Mouse (Mus musculus) CH12.LX (cell line): Measurements from ENCODE around the gene Ubxn7. TPM values are rescaled to one million over a fixed set of nuclear protein-coding genes. Genes with fewer than 3 reads are reported as not detected.

Experiments
- DNase-seq: peaks from one replicate; pipeline ENCODE4 v3.0.0-alpha.2; 2013; ENCODE audit errors: extremely low read depth
- H3K27ac ChIP-seq: 2 replicates; pipeline ENCODE4 v1.5.1; 2012; ENCODE audit warnings: low read depth, mild to moderate bottlenecking, control low read depth, moderate library complexity; ENCODE audit not compliant: insufficient read depth
- H3K27me3 ChIP-seq: replicated peaks from 2 replicates; pipeline ENCODE3; 2012; ENCODE audit warnings: inconsistent platforms
- H3K36me3 ChIP-seq, 2 experiments: replicated peaks in 1 of 2; 2 replicates each; pipeline versions ENCODE3 to v1.6.1; 2012; ENCODE audit warnings: inconsistent platforms in 1 of 2, low read length in 1 of 2, mild to moderate bottlenecking in 1 of 2, mixed read lengths in 1 of 2, moderate library complexity in 1 of 2; ENCODE audit not compliant: control insufficient read depth in 1 of 2, insufficient read depth in 1 of 2
- H3K4me1 ChIP-seq, 2 experiments: 2 replicates each; pipeline ENCODE4 v1.6.1; 2012; ENCODE audit warnings: inconsistent platforms in 1 of 2, moderate library complexity in 1 of 2; ENCODE audit not compliant: insufficient read depth in 2 of 2, control insufficient read depth in 1 of 2
- H3K4me2 ChIP-seq: 2 replicates; pipeline ENCODE4 v1.6.1; 2012; ENCODE audit warnings: low read depth, mild to moderate bottlenecking, control low read depth; ENCODE audit not compliant: poor library complexity, insufficient read depth, severe bottlenecking
- H3K4me3 ChIP-seq, 3 experiments: fragments of 150-350 bp in 1 of 3; sonication (generic) in 1 of 3; replicated peaks in 1 of 3; 2 replicates each; pipeline versions ENCODE3 to v1.5.1; 2011 to 2012; ENCODE audit warnings: low read depth in 2 of 3, low read length in 2 of 3, mild to moderate bottlenecking in 2 of 3, moderate library complexity in 2 of 3, control low read depth in 1 of 3, improper control_type of control experiment in 1 of 3, inconsistent platforms in 1 of 3, mixed read lengths in 1 of 3; ENCODE audit not compliant: poor library complexity in 1 of 3
- H3K79me2 ChIP-seq: replicated peaks from 2 replicates; pipeline ENCODE4 v1.6.1; 2012; ENCODE audit warnings: mild to moderate bottlenecking, moderate library complexity; ENCODE audit not compliant: control insufficient read depth, poor library complexity, insufficient read depth, severe bottlenecking; ENCODE audit errors: extremely low read depth
- H3K9ac ChIP-seq: 2 replicates; pipeline ENCODE4 v1.6.1; 2012; ENCODE audit warnings: low read depth, mild to moderate bottlenecking, control low read depth, moderate library complexity; ENCODE audit not compliant: insufficient read depth
- H3K9me3 ChIP-seq: replicated peaks from 2 replicates; pipeline ENCODE3; 2012; ENCODE audit warnings: low read length, inconsistent platforms, mixed read lengths
- CHD1 ChIP-seq: IDR thresholded peaks from 2 replicates; pipeline ENCODE4 v1.6.1; 2012; ENCODE audit warnings: low read depth, low read length, improper control_type of control experiment, inconsistent platforms
- E2F4 ChIP-seq: IDR thresholded peaks from 2 replicates; pipeline ENCODE4 v1.6.1; 2011; ENCODE audit warnings: low read depth, low read length, improper control_type of control experiment; ENCODE audit not compliant: insufficient replicate concordance
- ELF1 ChIP-seq: IDR thresholded peaks from 2 replicates; pipeline ENCODE4 v1.6.1; 2014; ENCODE audit warnings: low read depth, mild to moderate bottlenecking, inconsistent platforms, low read length, improper control_type of control experiment
- EP300 ChIP-seq: IDR thresholded peaks from 2 replicates; pipeline ENCODE4 v1.6.1; 2011; ENCODE audit warnings: low read length, improper control_type of control experiment
- JUND ChIP-seq: conservative IDR thresholded peaks from 2 replicates; pipeline ENCODE4 v1.6.1; 2011; ENCODE audit warnings: low read depth, low read length, improper control_type of control experiment
- KAT2A ChIP-seq: IDR thresholded peaks from 2 replicates; pipeline ENCODE4 v1.6.1; 2012; ENCODE audit warnings: low read length, improper control_type of control experiment, inconsistent platforms; ENCODE audit not compliant: insufficient replicate concordance
- MAX ChIP-seq: IDR thresholded peaks from 2 replicates; pipeline ENCODE4 v1.6.1; 2011; ENCODE audit warnings: low read length, improper control_type of control experiment
- MYC ChIP-seq: IDR thresholded peaks from 2 replicates; pipeline ENCODE4 v1.6.1; 2011; ENCODE audit warnings: low read depth, mild to moderate bottlenecking, improper control_type of control experiment, low read length
- PAX5 ChIP-seq: IDR thresholded peaks from 2 replicates; pipeline ENCODE4 v1.6.1; 2012; ENCODE audit warnings: low read length, inconsistent platforms, mixed read lengths
- POLR2A ChIP-seq: IDR thresholded peaks from 2 replicates; pipeline ENCODE4 v1.6.1; 2011; ENCODE audit warnings: low read depth, mild to moderate bottlenecking, improper control_type of control experiment, low read length
- RAD21 ChIP-seq: IDR thresholded peaks from 2 replicates; pipeline ENCODE4 v1.6.1; 2011; ENCODE audit warnings: low read depth, mild to moderate bottlenecking, low read length, improper control_type of control experiment, moderate library complexity
- SMC3 ChIP-seq: IDR thresholded peaks from 2 replicates; pipeline ENCODE4 v1.6.1; 2011; ENCODE audit warnings: low read depth, low read length, improper control_type of control experiment
- UBTF ChIP-seq: IDR thresholded peaks from 2 replicates; pipeline ENCODE4 v1.6.1; 2012; ENCODE audit warnings: low read depth, mild to moderate bottlenecking, inconsistent platforms, low read length, improper control_type of control experiment, moderate library complexity
- USF1 ChIP-seq: IDR thresholded peaks from 2 replicates; pipeline ENCODE4 v1.6.1; 2014; ENCODE audit warnings: low read depth, mild to moderate bottlenecking, inconsistent platforms, low read length, improper control_type of control experiment
- ZMIZ1 ChIP-seq: IDR thresholded peaks from 2 replicates; pipeline ENCODE4 v1.6.1; 2012; ENCODE audit warnings: low read depth, mild to moderate bottlenecking, inconsistent platforms, low read length, improper control_type of control experiment
- dilution Hi-C: fragments of 300-500 bp; cut with MboI; formaldehyde crosslinking; loops from 2 replicates; pipeline ENCODE4 v1.14.3; 2020; ENCODE audit warnings: low sequenced_read_pairs; ENCODE audit not compliant: extremely low pct_unique_long_range_greater_than_20kb, extremely low pct_ligation_motif_present
- in situ Hi-C: fragments of 300-500 bp; cut with MboI; formaldehyde crosslinking; loops from 3 replicates; pipeline ENCODE4 v1.14.3; 2019; ENCODE audit warnings: low sequenced_read_pairs, low pct_ligation_motif_present, low pct_unique_long_range_greater_than_20kb, mixed read lengths
- polyA plus RNA-seq: library from polyadenylated mRNA; unstranded; fragments of >175 nt; gene quantifications from 2 replicates; pipeline ENCODE4 v1.2.1, GENCODE M21; 2012; ENCODE audit warnings: low read depth; ENCODE audit not compliant: insufficient read length
- total RNA-seq, 2 experiments: library from RNA; depleted of rRNA; stranded (reverse); fragments of 300-350 nt in 1 of 2; fragments of >200 nt in 1 of 2; gene quantifications; 2 replicates each; pipeline ENCODE4 v1.2.3; 2012 to 2014

Gene Ubxn7
- total and polyA plus RNA-seq, 3 experiments: 25.7 to 32.8 (median 26.8) TPM

DNA sequence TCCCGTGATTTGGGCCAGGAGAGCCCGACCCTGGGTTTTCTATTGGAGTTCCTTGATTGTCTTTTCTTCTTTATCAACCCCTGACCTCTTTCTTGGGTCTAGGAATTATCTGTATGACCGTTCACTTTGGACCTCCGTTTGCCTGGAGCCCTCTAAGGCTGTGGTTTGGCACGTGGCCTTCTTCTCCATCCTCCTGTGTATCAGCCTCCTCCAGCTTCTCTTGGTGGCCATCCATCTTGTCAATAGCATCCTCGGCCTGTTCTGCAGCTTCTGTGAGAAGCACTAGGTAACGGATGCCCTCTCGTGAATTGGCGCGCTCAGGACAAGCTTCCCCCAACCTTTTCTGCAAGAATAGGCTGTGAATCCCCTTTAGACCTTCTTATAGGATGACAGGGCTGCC, 75.7 kb downstream of the Ubxn7 start:
- H3K79me2 ChIP-seq: no peaks in the 10 kb centered on the region
- in situ Hi-C loops: no loop called here
- H3K9ac ChIP-seq: no peak overlapping the region
- peaks cover 10 to 45% of the 10 kb centered on the region in 2 experiments for H3K4me1 ChIP-seq
- no peak overlapping the region for H3K27ac ChIP-seq
- no peak for DNase-seq
- H3K4me3 ChIP-seq: no peak overlapping the region
- TF ChIP-seq ELF1: no peak
- TF ChIP-seq, all 38 proteins: peak for 0
- dilution Hi-C loops: no loop called here
- H3K9me3 ChIP-seq: no peaks in the 10 kb centered on the region
- H3K27me3 ChIP-seq: no peaks in the 10 kb centered on the region
- H3K36me3 ChIP-seq: no peaks in the 10 kb centered on the region
- H3K4me2 ChIP-seq: no peak overlapping the region

- no peak for DNase-seq
- peaks cover 3% of the 10 kb centered on the region for H3K9me3 ChIP-seq
- no peak overlapping the region for H3K4me3 ChIP-seq
- no peaks in the 10 kb centered on the region for H3K27me3 ChIP-seq
- dilution Hi-C loops (no loop called here), in situ Hi-C loops (no loop called here)
- H3K4me2 ChIP-seq: no peak overlapping the region
- no peak overlapping the region for H3K9ac ChIP-seq
- H3K36me3 ChIP-seq: no peaks in the 10 kb centered on the region
- no peak overlapping the region for H3K27ac ChIP-seq
- no peaks in the 10 kb centered on the region for H3K79me2 ChIP-seq
- H3K4me1 ChIP-seq: peaks cover 0 to 6% of the 10 kb centered on the region in 2 experiments; a peak in 1 of 4 replicates
- no peak for TF ChIP-seq EP300
- no peak for TF ChIP-seq POLR2A
- TF ChIP-seq MAX: no peak
- no peak for TF ChIP-seq RAD21
- TF ChIP-seq E2F4: no peak
- TF ChIP-seq SMC3: no peak
- TF ChIP-seq UBTF: no peak
- TF ChIP-seq MYC: no peak
- TF ChIP-seq CHD1: no peak
- TF ChIP-seq PAX5: no peak
- TF ChIP-seq USF1: no peak
- no peak for TF ChIP-seq ZMIZ1
- TF ChIP-seq KAT2A: no peak
- TF ChIP-seq JUND: no peak
Observed at GRCm38 (mm10) chr16:32417457-32417856, 85.4 kb downstream of the Ubxn7 start.
